Mouse (Mus musculus) yolk sac, embryonic 10.5 days (tissue): ENCODE results near the gene Csn1s2b.
"Not testable (repeated sequence)": the region's sequence is repeated elsewhere in the genome, so short reads cannot be mapped to it uniquely, and the experiment has no call there.

ENCODE experiments used
- DNase-seq: peaks from one replicate; pipeline ENCODE4 v3.0.0-alpha.2; 2017; ENCODE audit warnings: low spot score

Csn1s2b gene

DNA sequence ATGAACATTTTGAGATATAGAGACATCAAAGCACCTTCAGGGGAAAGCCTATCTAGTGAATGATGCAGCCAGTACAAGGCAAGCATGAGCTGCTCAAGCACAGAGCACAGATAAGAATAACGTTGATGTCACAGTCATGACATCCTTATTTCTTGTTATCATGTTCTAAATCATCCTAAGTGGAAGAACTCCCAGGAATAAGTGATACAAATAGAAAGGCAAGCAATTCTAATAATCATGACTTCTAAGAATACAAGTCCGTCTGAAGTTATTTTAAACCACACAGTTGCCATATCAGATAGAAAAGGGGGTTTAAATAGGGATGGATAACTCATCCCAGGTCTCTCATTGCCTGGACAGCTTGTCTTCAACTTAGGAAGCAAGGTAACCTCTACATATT is at the start of gene Csn1s2b:
Gene Csn1s2b (plus strand): TSS at position 301 of the 400 bp plus-strand sequence.
- no peak for DNase-seq

DNA sequence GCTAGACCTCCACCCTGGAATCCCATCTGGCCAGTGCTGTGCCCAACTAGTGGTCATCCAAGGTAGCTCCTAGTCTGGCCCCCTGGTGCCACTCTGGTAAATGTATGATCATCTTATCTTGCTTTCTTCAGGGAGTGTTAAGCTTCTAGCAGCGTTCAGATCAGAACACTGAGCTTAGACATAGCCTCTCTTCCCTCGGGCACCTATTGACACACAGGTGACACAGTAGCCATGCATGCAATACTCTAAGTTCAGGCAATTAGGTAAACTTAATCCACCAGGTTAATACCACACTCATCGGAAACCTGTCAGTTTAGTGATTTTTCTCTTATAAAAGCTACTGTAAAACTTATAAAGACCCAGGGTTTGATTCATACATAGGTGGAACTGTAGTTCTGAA is 43.3 kb upstream of the Csn1s2b start:
- DNase-seq: no peak

DNA sequence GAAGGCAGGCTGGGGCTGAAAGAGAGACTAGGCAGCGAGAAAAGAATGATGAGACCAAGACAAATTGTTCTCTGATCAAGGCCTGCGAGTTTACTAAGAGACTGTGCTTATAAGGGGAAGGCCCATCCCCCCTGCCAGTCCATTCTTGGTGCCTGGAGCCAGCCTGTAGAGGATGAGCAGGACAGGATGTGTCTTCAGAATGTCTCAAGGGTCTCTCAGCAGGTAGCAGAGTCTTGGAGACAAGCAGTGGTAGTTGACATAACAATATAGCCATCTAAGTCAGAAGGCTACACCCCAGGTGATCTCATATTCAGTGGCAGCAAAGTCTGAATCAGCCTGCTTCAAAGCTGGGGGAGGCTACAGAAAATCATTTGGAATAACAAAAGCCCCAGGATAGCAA is 35.7 kb upstream of the Csn1s2b start:
- not testable (repeated sequence) for DNase-seq

DNA sequence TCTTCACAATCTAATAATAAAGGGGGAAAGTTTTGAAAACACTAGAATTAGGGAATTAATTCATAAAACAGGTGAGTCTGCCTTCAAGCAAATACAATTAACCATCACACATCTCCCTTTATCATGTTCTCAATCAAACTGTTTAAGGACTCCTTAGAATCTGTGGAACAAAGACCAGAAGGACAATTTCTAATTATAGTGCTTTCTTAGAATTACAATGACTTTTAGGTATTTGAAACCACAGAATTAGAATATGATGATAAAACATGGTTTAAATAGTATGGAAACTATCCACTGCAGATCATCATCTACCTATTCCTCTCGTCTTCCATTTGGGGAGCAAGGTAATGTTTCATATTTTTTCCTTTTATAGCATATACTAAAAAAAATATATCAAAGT is 33.6 kb upstream of the Csn1s2b start, which contains the start of gene Csn1s2a:
Gene Csn1s2a (plus strand): TSS at position 301 of the 400 bp plus-strand sequence.
- no peak for DNase-seq

DNA sequence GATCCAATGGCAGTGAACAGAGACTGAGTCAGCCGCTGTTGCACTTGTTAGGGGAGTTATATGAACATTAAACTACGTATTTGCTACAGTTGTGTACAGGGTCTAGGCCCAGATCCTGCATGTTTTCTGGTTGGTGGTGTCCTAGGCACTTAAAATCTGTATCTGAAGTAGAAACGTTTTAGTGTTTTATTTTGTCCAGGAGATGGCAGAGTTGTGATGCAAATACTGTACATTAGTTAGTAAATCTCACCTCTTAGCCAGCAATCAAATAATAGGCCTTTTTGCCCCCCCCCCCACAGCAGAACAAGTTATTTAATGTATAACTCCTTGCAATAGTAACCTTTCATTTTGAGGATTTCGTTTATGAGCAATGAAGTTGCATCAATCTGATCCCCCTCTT is 25.2 kb upstream of the Csn1s2b start:
- DNase-seq: no peak

DNA sequence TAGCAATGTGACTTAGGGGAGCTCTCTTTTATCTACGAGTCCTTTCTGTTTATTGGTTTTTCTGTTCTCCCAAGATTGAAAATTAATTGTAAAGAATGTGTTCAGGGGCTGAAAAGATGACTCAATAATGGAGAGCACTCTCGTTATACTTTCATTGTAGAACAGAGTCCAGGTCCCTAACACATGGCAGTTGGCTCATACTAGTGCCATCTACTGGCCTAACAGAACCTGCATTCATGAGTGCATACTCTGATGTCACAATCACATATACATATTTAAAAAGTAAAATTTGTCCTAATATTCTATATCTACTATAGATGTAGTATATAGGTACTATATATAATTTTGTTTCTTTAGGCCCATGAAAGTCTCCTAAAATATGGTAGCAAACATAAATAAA is 1.4 kb downstream of the Csn1s2b start:
- DNase-seq: no peak

DNA sequence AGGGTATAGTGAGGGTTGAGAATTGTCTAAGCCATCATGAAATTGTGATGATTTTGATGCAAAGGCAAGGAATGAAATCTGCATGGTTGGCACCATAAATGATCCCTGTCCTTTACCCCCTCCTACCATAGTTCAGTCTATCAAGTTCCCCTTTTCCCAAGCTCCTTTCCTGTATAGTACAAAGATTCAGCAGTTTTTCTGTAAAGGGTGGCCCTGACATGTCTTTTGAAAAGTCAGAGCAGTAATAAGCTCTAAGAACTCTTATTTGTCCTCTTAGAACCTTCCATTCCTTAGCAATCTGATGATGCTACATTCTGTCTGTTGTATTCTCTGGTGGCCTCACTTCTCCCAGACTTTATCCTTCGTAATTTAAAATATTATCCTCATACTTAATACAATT is 17.5 kb downstream of the Csn1s2b start, which contains the start of gene Prr27:
Gene Prr27 (plus strand): TSS at position 301 of the 400 bp plus-strand sequence.
- DNase-seq: no peak

DNA sequence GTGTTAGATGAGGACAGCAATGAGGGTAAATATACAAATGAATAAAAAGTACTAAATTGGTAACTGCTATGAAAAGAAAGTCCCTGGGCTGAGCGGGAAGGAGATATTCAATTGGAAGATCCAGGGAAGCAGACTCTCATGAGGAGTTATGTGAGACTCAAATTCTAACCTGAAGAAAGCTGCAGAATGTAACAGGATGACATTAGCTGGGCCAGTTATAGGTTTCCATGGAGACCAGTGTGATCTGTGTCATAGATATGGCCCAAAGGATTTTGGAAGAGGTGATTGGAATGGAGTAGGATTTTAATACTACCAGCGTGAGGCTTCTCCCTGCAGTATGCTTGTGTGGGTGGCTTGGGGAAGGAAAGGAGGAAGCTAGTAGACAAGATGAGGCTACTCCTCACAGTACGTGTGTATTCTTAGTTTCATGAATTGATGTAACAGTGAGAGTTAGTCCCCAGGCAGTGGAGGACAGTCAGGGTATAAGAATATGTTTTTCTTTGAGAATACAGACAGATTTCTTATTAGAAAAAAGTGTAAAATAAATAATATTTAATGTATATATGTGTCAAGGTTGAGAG is 47.3 kb downstream of the Csn1s2b start:
- no peak for DNase-seq

DNA sequence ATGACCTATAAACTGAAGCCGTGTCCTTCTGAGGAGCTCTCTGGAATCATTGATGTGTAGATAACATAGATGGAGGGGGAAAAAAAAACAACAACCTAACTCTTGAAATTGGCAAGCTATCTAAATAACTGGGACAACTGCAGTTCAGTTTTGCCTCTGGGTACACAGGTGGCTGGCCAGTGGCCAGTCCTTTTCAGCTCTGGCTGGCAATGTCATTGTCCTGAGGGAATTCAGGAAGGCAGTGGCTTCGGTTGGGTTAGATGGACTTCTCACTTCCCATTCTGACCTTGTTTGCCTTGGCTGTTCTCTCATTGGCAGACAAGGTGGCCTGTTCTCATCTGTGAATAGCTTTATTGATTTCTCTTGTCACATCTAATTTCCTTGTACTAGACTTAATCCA is 62.2 kb downstream of the Csn1s2b start:
- no peak for DNase-seq

DNA sequence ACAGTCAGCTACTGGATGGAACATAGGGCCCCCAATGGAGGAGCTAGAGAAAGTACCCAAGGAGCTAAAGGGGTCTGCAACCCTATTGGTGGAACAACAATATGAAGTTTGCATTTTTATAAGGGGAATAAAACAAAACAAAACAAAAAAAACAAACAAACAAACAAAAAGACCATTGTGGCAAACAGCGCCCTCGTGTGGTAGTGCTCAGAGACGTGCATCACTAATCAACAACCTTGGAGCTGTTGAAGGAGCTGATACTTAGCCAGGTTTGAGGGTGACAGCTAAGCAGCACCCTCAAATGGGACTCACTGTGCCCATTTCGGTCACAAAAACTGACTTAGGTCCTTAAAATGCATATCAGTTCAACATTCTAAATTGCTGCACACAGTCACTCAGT is 63.5 kb downstream of the Csn1s2b start:
- DNase-seq: no peak
